Mouse (Mus musculus) forebrain, embryonic 10.5 days (tissue): ENCODE results near the gene Hlcs. TPM values are rescaled to one million over a fixed set of nuclear protein-coding genes. Genes with fewer than 3 reads are reported as not detected.

Source experiments
- DNase-seq: peaks from one replicate; pipeline ENCODE4 v3.0.0-alpha.2; 2017; ENCODE audit warnings: low spot score; ENCODE audit errors: extremely low spot score
- H3K27ac ChIP-seq: fragments of 300-500 bp; sonication (generic); 2 replicates; pipeline ENCODE4 v1.5.1; 2016; ENCODE audit warnings: mild to moderate bottlenecking
- H3K27me3 ChIP-seq: fragments of 300-500 bp; sonication (generic); 2 replicates; pipeline ENCODE4 v1.6.1; 2016; ENCODE audit warnings: mild to moderate bottlenecking; ENCODE audit not compliant: poor library complexity, severe bottlenecking
- H3K36me3 ChIP-seq: fragments of 300-500 bp; sonication (generic); replicated peaks from 2 replicates; pipeline ENCODE4 v1.6.1; 2016; ENCODE audit warnings: mild to moderate bottlenecking, moderate library complexity
- H3K4me1 ChIP-seq: fragments of 300-500 bp; sonication (generic); 2 replicates; pipeline ENCODE4 v1.6.1; 2016
- H3K4me3 ChIP-seq: fragments of 300-500 bp; sonication (generic); 2 replicates; pipeline ENCODE4 v1.5.1; 2016; ENCODE audit warnings: mild to moderate bottlenecking, moderate library complexity
- H3K9me3 ChIP-seq: fragments of 300-500 bp; sonication (generic); 2 replicates; pipeline ENCODE4 v1.6.1; 2016; ENCODE audit warnings: mild to moderate bottlenecking, moderate library complexity
- WGBS: fragments of 180-500 bp; shearing (Covaris S2); methylation state at CpG from one replicate; pipeline ENCODE4 v1.1.7; 2016; 5-methylcytosine and 5-hydroxymethylcytosine counted together
- polyA plus RNA-seq: library from polyadenylated mRNA; unstranded; fragments of >200 nt; fragmentation: Nextera tagmentation; extraction: Ambion mirVana; gene quantifications from 2 replicates; pipeline ENCODE4 v1.2.1, GENCODE M21; 2016

Hlcs gene
- polyA plus RNA-seq, 1 experiment from 2014 or later, result 14.4 TPM

GRCm38 (mm10) chr16:94230499-94230898, 82.9 kb downstream of the Hlcs start:
- DNase-seq, result no peak
- WGBS, result 64% methylated on average over 4 of the region's 4 CpGs
- Histone ChIP-seq H3K9me3 (0 out of 2 replicates have a peak, but pooled peaks cover 5% of the 10 kb centered on the region), H3K27ac (no peak overlapping the region), H3K4me1 (peaks cover 55% of the 10 kb centered on the region), H3K27me3 (peaks cover 82% of the 10 kb centered on the region), H3K4me3 (no peak overlapping the region), H3K36me3 (peaks cover 15% of the 10 kb centered on the region)

GRCm38 (mm10) chr16:94229890-94230289, 83.5 kb downstream of the Hlcs start:
- H3K27me3 ChIP-seq, result peaks cover 88% of the 10 kb centered on the region

GRCm38 (mm10) chr16:94228858-94229555, 84.4 kb downstream of the Hlcs start:
- Histone ChIP-seq H3K27ac (0 out of 2 replicates have a peak overlapping the region, but pooled peaks have one; percentile 5), H3K4me3 (no peak overlapping the region), H3K4me1 (peaks cover 54% of the 10 kb centered on the region), H3K36me3 (peaks cover 15% of the 10 kb centered on the region), H3K9me3 (0 out of 2 replicates have a peak, but pooled peaks cover 5% of the 10 kb centered on the region), H3K27me3 (peaks cover 92% of the 10 kb centered on the region)
- no peak for DNase-seq
- 89% methylated on average over 18 of the region's 18 CpGs for WGBS

More at GRCm38 (mm10) chr16:94229890-94230289, 83.5 kb downstream of the Hlcs start:
- Histone ChIP-seq H3K4me1 (peaks cover 55% of the 10 kb centered on the region), H3K4me3 (no peak overlapping the region), H3K27ac (no peak overlapping the region), H3K36me3 (peaks cover 15% of the 10 kb centered on the region), H3K9me3 (0 out of 2 replicates have a peak, but pooled peaks cover 5% of the 10 kb centered on the region)
- DNase-seq, result no peak
- WGBS, result 94% methylated on average over 7 of the region's 7 CpGs

- peak; percentile 88 for DNase-seq
- Histone ChIP-seq H3K4me1 (peaks cover 50% of the 10 kb centered on the region), H3K36me3 (peaks cover 12% of the 10 kb centered on the region), H3K9me3 (0 out of 2 replicates have a peak, but pooled peaks cover under 1% of the 10 kb centered on the region), H3K27ac (peak overlapping the region; percentile 62), H3K4me3 (no peak overlapping the region; the same call in 1 of the 2 replicates), H3K27me3 (peaks cover 93% of the 10 kb centered on the region)
- 9% methylated on average over 18 of the region's 18 CpGs for WGBS
Observed at GRCm38 (mm10) chr16:94227328-94228018, 85.9 kb downstream of the Hlcs start.

GRCm38 (mm10) chr16:94223363-94223720, 90.0 kb downstream of the Hlcs start:
- no peak overlapping the region for H3K4me3 ChIP-seq
- H3K9me3 ChIP-seq, result no peaks in the 10 kb centered on the region
- H3K27ac ChIP-seq, result no peak overlapping the region
- no peaks in the 10 kb centered on the region for H3K36me3 ChIP-seq
- WGBS, result 88% methylated on average over 8 of the region's 8 CpGs
- H3K4me1 ChIP-seq, result peaks cover 33% of the 10 kb centered on the region
- H3K27me3 ChIP-seq, result peaks cover 74% of the 10 kb centered on the region
- DNase-seq, result no peak

- WGBS, result 91% methylated on average over 11 of the region's 11 CpGs
- Histone ChIP-seq H3K9me3 (no peaks in the 10 kb centered on the region), H3K36me3 (no peaks in the 10 kb centered on the region), H3K4me3 (no peak overlapping the region), H3K27ac (no peak overlapping the region), H3K27me3 (peaks cover 68% of the 10 kb centered on the region), H3K4me1 (peaks cover 27% of the 10 kb centered on the region)
- no peak for DNase-seq
Observed at GRCm38 (mm10) chr16:94222646-94223362, 90.6 kb downstream of the Hlcs start.

GRCm38 (mm10) chr16:94210689-94211357, 102.5 kb downstream of the Hlcs start:
- H3K27ac ChIP-seq, result no peak overlapping the region
- H3K36me3 ChIP-seq, result no peaks in the 10 kb centered on the region
- H3K4me3 ChIP-seq, result no peak overlapping the region
- 90% methylated on average over 15 of the region's 15 CpGs for WGBS
- H3K4me1 ChIP-seq, result no peaks in the 10 kb centered on the region; the same call in 1 of the 2 replicates
- peaks cover 18% of the 10 kb centered on the region; the same call in 1 of the 2 replicates for H3K27me3 ChIP-seq
- peaks cover 10% of the 10 kb centered on the region for H3K9me3 ChIP-seq
- no peak for DNase-seq

- Histone ChIP-seq H3K9me3 (peaks cover 10% of the 10 kb centered on the region), H3K27me3 (peaks cover 24% of the 10 kb centered on the region), H3K4me1 (no peaks in the 10 kb centered on the region), H3K27ac (no peak overlapping the region), H3K4me3 (no peak overlapping the region), H3K36me3 (no peaks in the 10 kb centered on the region)
- WGBS, result 93% methylated on average over 3 of the region's 3 CpGs
- DNase-seq, result no peak
Observed at GRCm38 (mm10) chr16:94209626-94210025, 103.7 kb downstream of the Hlcs start.

GRCm38 (mm10) chr16:94208826-94209225, 104.5 kb downstream of the Hlcs start:
- Histone ChIP-seq H3K9me3 (peaks cover 10% of the 10 kb centered on the region), H3K4me3 (no peak overlapping the region), H3K27me3 (peaks cover 28% of the 10 kb centered on the region), H3K36me3 (no peaks in the 10 kb centered on the region), H3K27ac (no peak overlapping the region), H3K4me1 (no peaks in the 10 kb centered on the region)
- DNase-seq, result no peak
- 89% methylated on average over 10 of the region's 10 CpGs for WGBS

GRCm38 (mm10) chr16:94208152-94208551, 105.2 kb downstream of the Hlcs start:
- Histone ChIP-seq H3K27ac (no peak overlapping the region), H3K4me3 (no peak overlapping the region), H3K36me3 (no peaks in the 10 kb centered on the region), H3K27me3 (peaks cover 28% of the 10 kb centered on the region), H3K9me3 (peaks cover 10% of the 10 kb centered on the region), H3K4me1 (no peaks in the 10 kb centered on the region)
- no peak for DNase-seq
- WGBS, result 94% methylated on average over 6 of the region's 6 CpGs

GRCm38 (mm10) chr16:94205528-94206484, 107.6 kb downstream of the Hlcs start:
- Histone ChIP-seq H3K36me3 (no peaks in the 10 kb centered on the region), H3K4me3 (no peak overlapping the region), H3K4me1 (peaks cover 12% of the 10 kb centered on the region), H3K27ac (no peak overlapping the region), H3K27me3 (peaks cover 43% of the 10 kb centered on the region), H3K9me3 (no peaks in the 10 kb centered on the region)
- 88% methylated on average over 26 of the region's 26 CpGs for WGBS
- DNase-seq, result no peak
